Mouse (Mus musculus): Measurements from ENCODE around the gene Ksr1. TPM values are rescaled to one million over a fixed set of nuclear protein-coding genes. Genes with fewer than 3 reads are reported as not detected.

The Ksr1 gene
- total RNA-seq, 4 experiments from 2014 or later: 5.9 to 8.2 (median 6.5) TPM

GRCm38 (mm10) chr11:79093986-79094695, 52.1 kb downstream of the Ksr1 start:
- no peak for DNase-seq (ENCODE audit: low spot score)

- no peak for DNase-seq (ENCODE audit: low spot score)
Measured at GRCm38 (mm10) chr11:79093386-79093906, 52.8 kb downstream of the Ksr1 start.

- no peak for DNase-seq (ENCODE audit: low spot score)
Measured at GRCm38 (mm10) chr11:79092802-79093201, 53.4 kb downstream of the Ksr1 start.

- DNase-seq (ENCODE audit: low spot score): no peak
Measured at GRCm38 (mm10) chr11:79092245-79092644, 54.0 kb downstream of the Ksr1 start.

GRCm38 (mm10) chr11:79089756-79090155, 56.5 kb downstream of the Ksr1 start:
- DNase-seq (ENCODE audit: low spot score): no peak

GRCm38 (mm10) chr11:79089027-79089426, 57.2 kb downstream of the Ksr1 start:
- no peak for DNase-seq (ENCODE audit: low spot score)

GRCm38 (mm10) chr11:79088325-79088724, 57.9 kb downstream of the Ksr1 start:
- no peak for DNase-seq (ENCODE audit: low spot score)

- no peak for DNase-seq (ENCODE audit: low spot score)
Measured at GRCm38 (mm10) chr11:79087731-79088311, 58.4 kb downstream of the Ksr1 start.

- no peak for DNase-seq (ENCODE audit: low spot score)
Measured at GRCm38 (mm10) chr11:79086787-79087186, 59.4 kb downstream of the Ksr1 start.

- DNase-seq (ENCODE audit: low spot score): no peak
Measured at GRCm38 (mm10) chr11:79085059-79085458, 61.1 kb downstream of the Ksr1 start.

GRCm38 (mm10) chr11:79083018-79083441, 63.2 kb downstream of the Ksr1 start:
- no peak for DNase-seq (ENCODE audit: low spot score)

- DNase-seq (ENCODE audit: low spot score): peak; percentile 71
Measured at GRCm38 (mm10) chr11:79080965-79081891, 65.0 kb downstream of the Ksr1 start.

- no peak for DNase-seq (ENCODE audit: low spot score)
Measured at GRCm38 (mm10) chr11:79080081-79080480, 66.1 kb downstream of the Ksr1 start.

- DNase-seq (ENCODE audit: low spot score): no peak
Measured at GRCm38 (mm10) chr11:79076484-79076883, 69.7 kb downstream of the Ksr1 start.

- DNase-seq (ENCODE audit: low spot score): no peak
Measured at GRCm38 (mm10) chr11:79075044-79075443, 71.2 kb downstream of the Ksr1 start.

GRCm38 (mm10) chr11:79074611-79075010, 71.6 kb downstream of the Ksr1 start:
- DNase-seq (ENCODE audit: low spot score): no peak

- DNase-seq (ENCODE audit: low spot score): no peak
Measured at GRCm38 (mm10) chr11:79073583-79073982, 72.6 kb downstream of the Ksr1 start.

GRCm38 (mm10) chr11:79072108-79072507, 74.1 kb downstream of the Ksr1 start:
- no peak for DNase-seq (ENCODE audit: low spot score)

GRCm38 (mm10) chr11:79071082-79071972, 74.9 kb downstream of the Ksr1 start:
- DNase-seq (ENCODE audit: low spot score): no peak

- no peak for DNase-seq (ENCODE audit: low spot score)
Measured at GRCm38 (mm10) chr11:79069453-79070153, 76.6 kb downstream of the Ksr1 start.
